16 mouse cellular contexts compared by ENCODE assay signal in the genomic region with DNA sequence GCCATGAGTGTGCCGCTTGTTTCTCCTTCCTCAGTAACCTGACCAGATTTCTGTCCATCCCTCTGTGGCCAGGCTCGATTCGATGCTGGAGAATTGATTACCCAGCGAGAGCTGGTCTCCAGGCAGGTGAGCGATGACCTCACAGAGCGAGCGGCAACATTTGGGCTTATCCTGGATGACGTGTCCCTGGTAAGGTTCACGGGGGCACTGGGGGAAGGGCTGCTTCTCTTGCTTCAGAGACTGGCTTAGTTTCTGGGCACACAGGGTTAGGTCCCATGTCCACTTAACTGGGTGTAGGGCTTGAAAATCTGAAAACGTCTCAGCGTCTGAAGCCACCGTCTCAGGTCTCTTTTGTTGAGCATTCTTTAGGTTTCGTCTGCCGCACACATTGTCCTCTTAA. TPM values are rescaled to one million over a fixed set of nuclear protein-coding genes. Genes with fewer than 3 reads are reported as not detected.
A peak's percentile ranks its signal among the peaks of the same experiment; 100 is the strongest.
DNase-seq lines count a peak whose midpoint lies in the region; ATAC-seq and TF ChIP-seq lines count a peak whose summit lies in the region.
"Had no signal": no experiment of that assay in that cellular context is flagged by ENCODE, and none has a peak within 500 bp of the region (broad histone marks: within the 10 kb centered on the region; RNA-seq: fewer than 3 reads in every experiment).

No protein-coding gene starts in this region.

- ATAC-seq in hindbrain, embryonic 11.5 days (ENCODE audit: low FRiP score) = no peak
- no peak for ATAC-seq in hindbrain, embryonic 13.5 days (ENCODE audit: low FRiP score)
- ATAC-seq in liver, postnatal 0 days = peak; percentile 81
- no peak for ATAC-seq in liver, embryonic 12.5 days
- no peak for ATAC-seq in stomach, embryonic 14.5 days (ENCODE audit: insufficient number of reproducible peaks, insufficient read depth, low FRiP score, low read depth)
- no peak for ATAC-seq in stomach, postnatal 0 days (ENCODE audit: low FRiP score, low TSS enrichment)
- ATAC-seq in neural tube, embryonic 15.5 days (ENCODE audit: low FRiP score) = no peak

- TF ChIP-seq CTCF in liver, postnatal 0 days (IDR thresholded peaks at IDR 0.05; ENCODE audit: low read depth) = no peak
- no peak for TF ChIP-seq CTCF in stomach, postnatal 0 days (IDR thresholded peaks at IDR 0.05; ENCODE audit: low read depth)

- TF ChIP-seq EP300 in liver, postnatal 0 days (IDR thresholded peaks at IDR 0.05; ENCODE audit: low read depth) = peak; percentile 69
- TF ChIP-seq EP300 in stomach, postnatal 0 days (optimal IDR thresholded peaks at IDR 0.05) = no peak

- no peaks in the 10 kb centered on the region for H3K36me3 ChIP-seq in hindbrain, embryonic 11.5 days (ENCODE audit: control insufficient read depth, insufficient read depth, low read length)
- peaks cover 86% of the 10 kb centered on the region for H3K36me3 ChIP-seq in hindbrain, embryonic 13.5 days
- peaks cover 57% of the 10 kb centered on the region for H3K36me3 ChIP-seq in liver, postnatal 0 days (replicated peaks; ENCODE audit: insufficient read depth, low read length)
- H3K36me3 ChIP-seq in liver, embryonic 12.5 days = peaks cover 95% of the 10 kb centered on the region
- H3K36me3 ChIP-seq in stomach, embryonic 14.5 days (ENCODE audit: control insufficient read depth, insufficient read depth, low read length) = peaks cover 70% of the 10 kb centered on the region
- H3K36me3 ChIP-seq in stomach, postnatal 0 days (ENCODE audit: control insufficient read depth, insufficient read depth, low read length) = peaks cover 35% of the 10 kb centered on the region
- peaks cover 66% of the 10 kb centered on the region for H3K36me3 ChIP-seq in neural tube, embryonic 15.5 days

- no peak overlapping the region for H3K4me2 ChIP-seq in hindbrain, embryonic 11.5 days (replicated peaks; ENCODE audit: low read depth, low read length)
- H3K4me2 ChIP-seq in hindbrain, embryonic 13.5 days = no peak overlapping the region
- H3K4me2 ChIP-seq in liver, postnatal 0 days (ENCODE audit: low read depth, low read length) = no peak overlapping the region
- no peak overlapping the region for H3K4me2 ChIP-seq in liver, embryonic 12.5 days
- H3K4me2 ChIP-seq in stomach, embryonic 14.5 days (replicated peaks; ENCODE audit: low read depth, low read length) = no peak overlapping the region
- H3K4me2 ChIP-seq in stomach, postnatal 0 days (replicated peaks; ENCODE audit: low read depth) = no peak overlapping the region
- H3K4me2 ChIP-seq in neural tube, embryonic 15.5 days = no peak overlapping the region

- no peaks in the 10 kb centered on the region; the same call in 1 of the 2 replicates for H3K4me1 ChIP-seq in hindbrain, embryonic 11.5 days (replicated peaks; ENCODE audit: control insufficient read depth, insufficient read depth, low read length)
- peaks cover 12% of the 10 kb centered on the region for H3K4me1 ChIP-seq in hindbrain, embryonic 13.5 days (replicated peaks)
- peaks cover 2% of the 10 kb centered on the region; the same call in 1 of the 2 replicates for H3K4me1 ChIP-seq in liver, postnatal 0 days (ENCODE audit: insufficient read depth)
- no peaks in the 10 kb centered on the region for H3K4me1 ChIP-seq in liver, embryonic 12.5 days
- H3K4me1 ChIP-seq in stomach, embryonic 14.5 days (ENCODE audit: control insufficient read depth, insufficient read depth, low read length) = peaks cover 6% of the 10 kb centered on the region; the same call in 1 of the 2 replicates
- no peaks in the 10 kb centered on the region for H3K4me1 ChIP-seq in stomach, postnatal 0 days (replicated peaks; ENCODE audit: control insufficient read depth, insufficient read depth)
- peaks cover 9% of the 10 kb centered on the region; the same call in 1 of the 2 replicates for H3K4me1 ChIP-seq in neural tube, embryonic 15.5 days

- 89% methylated on average over 14 of the region's 14 CpGs for WGBS in hindbrain, embryonic 11.5 days
- 91% methylated on average over 14 of the region's 14 CpGs for WGBS in hindbrain, embryonic 13.5 days
- 83% methylated on average over 14 of the region's 14 CpGs for WGBS in liver, postnatal 0 days (ENCODE audit: insufficient replicate concordance)
- WGBS in liver, embryonic 12.5 days (ENCODE audit: insufficient replicate concordance) = 86% methylated on average over 14 of the region's 14 CpGs
- WGBS in stomach, embryonic 14.5 days = 89% methylated on average over 14 of the region's 14 CpGs
- whole genome bisulfite sequencing in stomach, postnatal 0 days = 86% methylated on average over 14 of the region's 14 CpGs
- 90% methylated on average over 14 of the region's 14 CpGs for WGBS in neural tube, embryonic 15.5 days

- DNase-seq in hindbrain, embryonic 11.5 days (ENCODE audit: low spot score) = no peak
- DNase-seq in liver, postnatal 0 days = peak; percentile 57
- DNase-seq in stomach, postnatal 0 days (ENCODE audit: low spot score) = no peak
- no peak for DNase-seq in thymus, postnatal 0 days (ENCODE audit: low spot score)
- DNase-seq: adrenal gland, postnatal 36 days; cerebellum, adult 18-20 months; cerebellum, postnatal 25 days; heart, adult 11 months; heart, postnatal 36 days; lung, postnatal 14 days had no signal

- H3K27me3 ChIP-seq in hindbrain, embryonic 11.5 days (ENCODE audit: control insufficient read depth, insufficient read depth, low read length) = no peaks in the 10 kb centered on the region
- no peaks in the 10 kb centered on the region for H3K27me3 ChIP-seq in hindbrain, embryonic 13.5 days
- H3K27me3 ChIP-seq in liver, postnatal 0 days (ENCODE audit: insufficient read depth, low read length) = no peaks in the 10 kb centered on the region
- H3K27me3 ChIP-seq in liver, embryonic 12.5 days (replicated peaks) = no peaks in the 10 kb centered on the region
- no peaks in the 10 kb centered on the region for H3K27me3 ChIP-seq in stomach, embryonic 14.5 days (ENCODE audit: control insufficient read depth, insufficient read depth, low read length)
- H3K27me3 ChIP-seq in stomach, postnatal 0 days (ENCODE audit: control insufficient read depth, insufficient read depth, low read length) = no peaks in the 10 kb centered on the region
- no peaks in the 10 kb centered on the region for H3K27me3 ChIP-seq in neural tube, embryonic 15.5 days (replicated peaks)
- H3K27me3 ChIP-seq: megakaryocyte, embryonic 14.5 days had no signal

- H3K4me3 ChIP-seq in hindbrain, embryonic 11.5 days (ENCODE audit: low read depth, low read length) = no peak overlapping the region
- H3K4me3 ChIP-seq in hindbrain, embryonic 13.5 days = no peak overlapping the region
- no peak overlapping the region for H3K4me3 ChIP-seq in liver, postnatal 0 days (ENCODE audit: low read depth, low read length)
- no peak overlapping the region for H3K4me3 ChIP-seq in liver, embryonic 12.5 days
- H3K4me3 ChIP-seq in stomach, embryonic 14.5 days (ENCODE audit: low read depth, low read length) = no peak overlapping the region
- H3K4me3 ChIP-seq in stomach, postnatal 0 days (ENCODE audit: low read depth, low read length) = no peak overlapping the region
- no peak overlapping the region for H3K4me3 ChIP-seq in neural tube, embryonic 15.5 days (replicated peaks)
- H3K4me3 ChIP-seq: megakaryocyte, embryonic 14.5 days had no signal

- no peaks in the 10 kb centered on the region for H3K9me3 ChIP-seq in hindbrain, embryonic 11.5 days (ENCODE audit: control insufficient read depth, low read length)
- H3K9me3 ChIP-seq in hindbrain, embryonic 13.5 days = no peaks in the 10 kb centered on the region
- no peaks in the 10 kb centered on the region for H3K9me3 ChIP-seq in liver, postnatal 0 days (ENCODE audit: low read length)
- no peaks in the 10 kb centered on the region for H3K9me3 ChIP-seq in liver, embryonic 12.5 days (replicated peaks)
- no peaks in the 10 kb centered on the region for H3K9me3 ChIP-seq in stomach, embryonic 14.5 days (ENCODE audit: control insufficient read depth, low read depth, low read length)
- no peaks in the 10 kb centered on the region for H3K9me3 ChIP-seq in stomach, postnatal 0 days (ENCODE audit: control insufficient read depth, low read length)
- H3K9me3 ChIP-seq in neural tube, embryonic 15.5 days (replicated peaks) = no peaks in the 10 kb centered on the region
- H3K9me3 ChIP-seq: megakaryocyte, embryonic 14.5 days had no signal

- peak overlapping the region; percentile 58; the same call in 1 of the 2 replicates for H3K27ac ChIP-seq in hindbrain, embryonic 11.5 days (ENCODE audit: low read depth, low read length)
- no peak overlapping the region for H3K27ac ChIP-seq in hindbrain, embryonic 13.5 days
- 0 out of 2 replicates have a peak overlapping the region, but pooled peaks have one; percentile 23 for H3K27ac ChIP-seq in liver, postnatal 0 days (ENCODE audit: low read depth)
- no peak overlapping the region for H3K27ac ChIP-seq in liver, embryonic 12.5 days
- H3K27ac ChIP-seq in stomach, embryonic 14.5 days (ENCODE audit: low read length) = peak overlapping the region; percentile 30; the same call in 1 of the 2 replicates
- no peak overlapping the region for H3K27ac ChIP-seq in stomach, postnatal 0 days (replicated peaks)
- peak overlapping the region; percentile 42; the same call in 1 of the 2 replicates for H3K27ac ChIP-seq in neural tube, embryonic 15.5 days (replicated peaks)
- H3K27ac ChIP-seq: liver, embryonic 14.5 days had no signal

- H3K9ac ChIP-seq in hindbrain, embryonic 11.5 days (ENCODE audit: low read depth, low read length) = no peak overlapping the region
- H3K9ac ChIP-seq in hindbrain, embryonic 13.5 days = no peak overlapping the region
- H3K9ac ChIP-seq in liver, postnatal 0 days (replicated peaks) = no peak overlapping the region
- no peak overlapping the region for H3K9ac ChIP-seq in liver, embryonic 12.5 days
- H3K9ac ChIP-seq in stomach, embryonic 14.5 days (replicated peaks; ENCODE audit: low read depth, low read length) = no peak overlapping the region
- H3K9ac ChIP-seq in stomach, postnatal 0 days (ENCODE audit: low read length) = no peak overlapping the region
- H3K9ac ChIP-seq in neural tube, embryonic 15.5 days (replicated peaks) = no peak overlapping the region
- H3K9ac ChIP-seq: liver, embryonic 14.5 days had no signal

RNA-seq across cellular contexts. Expression of gene Phb, which starts 8.7 kb away (rescaled TPM):
- 176 and 195 TPM in 2 replicates for polyA plus RNA-seq in hindbrain, embryonic 11.5 days (2014; fragmentation: Nextera tagmentation; extraction: Ambion mirVana)
- 175 and 186 TPM in 2 replicates for polyA plus RNA-seq in hindbrain, embryonic 13.5 days (2015; fragmentation: Nextera tagmentation; extraction: Ambion mirVana)
- polyA plus RNA-seq in liver, postnatal 0 days (2015; fragmentation: Nextera tagmentation; extraction: Ambion mirVana) = 236 and 246 TPM in 2 replicates
- polyA plus RNA-seq in liver, embryonic 12.5 days (2016; fragmentation: Nextera tagmentation; extraction: Ambion mirVana) = 205 and 206 TPM in 2 replicates
- 224 and 239 TPM in 2 replicates for polyA plus RNA-seq in stomach, embryonic 14.5 days (2014; fragmentation: Nextera tagmentation; extraction: Ambion mirVana)
- polyA plus RNA-seq in stomach, postnatal 0 days (2015; fragmentation: Nextera tagmentation; extraction: Ambion mirVana) = 190 and 202 TPM in 2 replicates
- 205 and 208 TPM in 2 replicates for polyA plus RNA-seq in neural tube, embryonic 15.5 days (2015; fragmentation: Nextera tagmentation; extraction: Ambion mirVana)
- 175 and 194 TPM in 2 replicates for polyA plus RNA-seq in thymus, postnatal 0 days (2015; fragmentation: Nextera tagmentation; extraction: Ambion mirVana)

RNA-seq across cellular contexts. Expression of gene Zfp652, which starts 37.0 kb away (rescaled TPM):
- 13.6 and 13.7 TPM in 2 replicates for polyA plus RNA-seq in hindbrain, embryonic 11.5 days (2014; fragmentation: Nextera tagmentation; extraction: Ambion mirVana)
- polyA plus RNA-seq in hindbrain, embryonic 13.5 days (2015; fragmentation: Nextera tagmentation; extraction: Ambion mirVana) = 31.0 and 32.8 TPM in 2 replicates
- 5.0 and 5.6 TPM in 2 replicates for polyA plus RNA-seq in liver, postnatal 0 days (2015; fragmentation: Nextera tagmentation; extraction: Ambion mirVana)
- 8.9 TPM in 2 replicates for polyA plus RNA-seq in liver, embryonic 12.5 days (2016; fragmentation: Nextera tagmentation; extraction: Ambion mirVana)
- 11.7 and 13.9 TPM in 2 replicates for polyA plus RNA-seq in stomach, embryonic 14.5 days (2014; fragmentation: Nextera tagmentation; extraction: Ambion mirVana)
- polyA plus RNA-seq in stomach, postnatal 0 days (2015; fragmentation: Nextera tagmentation; extraction: Ambion mirVana) = 10.0 and 10.2 TPM in 2 replicates
- 23.8 and 24.4 TPM in 2 replicates for polyA plus RNA-seq in neural tube, embryonic 15.5 days (2015; fragmentation: Nextera tagmentation; extraction: Ambion mirVana)
- polyA plus RNA-seq in thymus, postnatal 0 days (2015; fragmentation: Nextera tagmentation; extraction: Ambion mirVana) = 11.9 and 14.9 TPM in 2 replicates

RNA-seq across cellular contexts. Expression of gene B130006D01Rik, which starts 47.9 kb away (rescaled TPM):
- polyA plus RNA-seq in hindbrain, embryonic 11.5 days (2014; fragmentation: Nextera tagmentation; extraction: Ambion mirVana) = 1.1 and 2.5 TPM in 2 replicates
- polyA plus RNA-seq in hindbrain, embryonic 13.5 days (2015; fragmentation: Nextera tagmentation; extraction: Ambion mirVana) = 1.6 and 1.8 TPM in 2 replicates
- 0.18 and 0.31 TPM in 2 replicates for polyA plus RNA-seq in liver, postnatal 0 days (2015; fragmentation: Nextera tagmentation; extraction: Ambion mirVana)
- 0.62 and 0.65 TPM in 2 replicates for polyA plus RNA-seq in liver, embryonic 12.5 days (2016; fragmentation: Nextera tagmentation; extraction: Ambion mirVana)
- 2.3 and 2.5 TPM in 2 replicates for polyA plus RNA-seq in stomach, embryonic 14.5 days (2014; fragmentation: Nextera tagmentation; extraction: Ambion mirVana)
- polyA plus RNA-seq in stomach, postnatal 0 days (2015; fragmentation: Nextera tagmentation; extraction: Ambion mirVana) = 0.36 and 0.46 TPM in 2 replicates
- polyA plus RNA-seq in neural tube, embryonic 15.5 days (2015; fragmentation: Nextera tagmentation; extraction: Ambion mirVana) = 0.99 and 1.3 TPM in 2 replicates
- 0.36 and 1.0 TPM in 2 replicates for polyA plus RNA-seq in thymus, postnatal 0 days (2015; fragmentation: Nextera tagmentation; extraction: Ambion mirVana)

Comparison
In these comparisons a context has a peak if more than half of its experiments do, and no peak if none do; other contexts are left out.
1. H3K27ac ChIP-seq: peak in hindbrain, embryonic 11.5 days (single experiment), liver, postnatal 0 days (single experiment), stomach, embryonic 14.5 days (single experiment) and neural tube, embryonic 15.5 days (single experiment); none in hindbrain, embryonic 13.5 days (single experiment), liver, embryonic 12.5 days (single experiment) and stomach, postnatal 0 days (single experiment).